Mouse (Mus musculus): ENCODE measurements around the gene Aven.

DNA sequence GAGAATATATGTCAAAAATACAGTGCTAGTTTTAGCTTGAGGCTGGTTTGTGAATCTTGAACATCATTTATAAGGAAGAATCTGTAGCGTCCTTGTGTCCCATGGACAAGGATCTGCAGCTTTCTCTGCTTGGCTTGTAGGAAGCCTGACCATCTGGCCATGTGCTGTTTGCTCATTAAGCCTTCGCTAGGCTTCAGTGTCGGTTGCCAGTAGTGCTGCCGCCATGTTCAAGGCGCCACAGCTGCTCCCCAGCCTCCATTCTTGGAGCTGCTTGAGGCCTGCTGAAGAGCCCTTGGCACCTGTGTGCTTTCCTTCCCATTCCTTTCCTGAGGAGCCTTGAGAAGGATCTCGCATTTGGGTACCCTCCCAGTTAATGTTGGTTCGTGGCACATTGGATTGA lies 121.6 kb downstream of the Aven start:
- no peak for TF ChIP-seq ZNF384 (IDR thresholded peaks at IDR 0.05; ENCODE audit: low read depth, low read length)
- no peak for TF ChIP-seq HCFC1 (IDR thresholded peaks at IDR 0.05; ENCODE audit: borderline replicate concordance, insufficient read depth, low read length)

All from ES-E14 (cell line).